Mouse (Mus musculus) fat pad, adult 2 months (tissue): ENCODE data around the gene Coq8a.

Experiments used
- DNase-seq: peaks from one replicate; pipeline ENCODE4 v3.0.0-alpha.2; 2011; ENCODE audit warnings: low read depth, low spot score; ENCODE audit errors: extremely low read depth

Gene Coq8a

DNA sequence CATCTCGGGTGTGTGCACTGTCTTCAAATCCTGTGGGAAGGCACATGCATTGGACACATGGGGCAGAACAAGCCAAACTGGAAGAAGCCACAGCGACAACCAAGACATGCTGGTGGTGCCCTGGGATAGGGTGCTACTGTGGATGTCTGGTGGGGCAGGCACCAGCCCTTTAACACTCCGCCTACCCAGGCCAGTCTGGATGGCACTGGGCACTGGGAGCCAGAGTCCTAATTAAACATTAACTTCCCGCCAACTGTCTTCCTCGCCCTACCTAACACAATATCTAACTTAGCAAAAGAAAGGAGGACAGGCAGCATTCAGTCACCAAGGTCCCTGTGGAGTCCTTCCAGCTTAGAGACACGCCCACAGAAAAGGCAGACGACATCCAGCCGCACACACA lies 23.8 kb downstream of the Coq8a start:
- DNase-seq, result no peak

DNA sequence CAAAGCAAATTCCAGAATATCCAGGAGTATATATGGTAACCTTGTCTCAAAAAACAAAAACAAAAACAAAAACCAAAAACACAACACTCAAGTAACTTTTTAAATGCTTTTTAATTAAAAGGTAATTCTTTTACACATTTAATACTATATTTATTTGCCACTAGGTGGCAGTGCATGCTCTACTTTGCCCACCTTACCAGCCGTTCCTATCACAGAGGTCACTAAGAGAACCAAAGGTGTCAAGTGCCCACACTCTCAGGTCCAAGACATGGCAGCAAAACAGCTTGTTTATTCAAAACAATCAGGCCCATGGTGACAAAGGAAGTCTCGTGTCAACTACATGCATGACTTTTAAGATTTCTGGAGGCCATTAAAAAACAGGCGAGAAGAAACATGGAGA lies 24.2 kb downstream of the Coq8a start:
- no peak for DNase-seq

DNA sequence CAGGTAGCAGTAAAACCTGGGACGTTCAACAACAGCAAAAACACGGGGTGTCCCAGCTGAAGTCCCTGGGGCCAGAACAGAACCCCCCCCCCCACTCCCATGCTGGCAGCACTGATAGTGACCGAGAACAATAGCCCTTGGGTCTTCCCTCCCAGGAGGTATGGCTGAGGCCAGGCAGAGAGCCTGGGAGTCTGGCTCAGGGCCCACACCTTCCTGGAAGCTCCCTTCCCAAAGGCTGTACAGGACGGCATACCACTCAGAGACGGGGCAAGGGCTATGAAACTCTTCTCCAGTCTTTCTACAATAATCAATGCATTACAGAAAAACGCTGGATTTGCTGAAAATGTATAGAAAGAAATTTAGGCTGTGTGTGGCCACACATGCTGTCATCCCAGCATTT lies 24.7 kb downstream of the Coq8a start:
- no peak for DNase-seq

DNA sequence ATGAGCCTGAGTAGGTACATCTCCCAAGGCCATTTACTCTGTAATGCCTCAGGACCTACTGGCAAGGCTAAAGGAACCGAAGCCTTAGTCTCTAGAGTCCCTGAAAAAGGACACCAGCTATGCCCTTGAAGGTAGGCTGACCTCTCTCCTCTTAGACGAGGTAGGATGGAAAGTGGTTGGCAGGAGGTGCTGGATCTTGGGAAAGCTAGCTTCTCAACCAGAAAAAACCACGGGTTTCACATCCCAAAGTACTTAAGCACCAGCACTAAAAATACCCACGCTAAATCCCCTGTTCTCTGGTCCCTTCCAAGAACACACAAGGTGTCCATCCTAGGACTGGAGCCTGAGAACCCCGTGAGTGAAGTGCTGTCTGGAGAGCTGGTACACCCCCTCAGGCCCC lies 26.4 kb downstream of the Coq8a start:
- DNase-seq, result no peak

DNA sequence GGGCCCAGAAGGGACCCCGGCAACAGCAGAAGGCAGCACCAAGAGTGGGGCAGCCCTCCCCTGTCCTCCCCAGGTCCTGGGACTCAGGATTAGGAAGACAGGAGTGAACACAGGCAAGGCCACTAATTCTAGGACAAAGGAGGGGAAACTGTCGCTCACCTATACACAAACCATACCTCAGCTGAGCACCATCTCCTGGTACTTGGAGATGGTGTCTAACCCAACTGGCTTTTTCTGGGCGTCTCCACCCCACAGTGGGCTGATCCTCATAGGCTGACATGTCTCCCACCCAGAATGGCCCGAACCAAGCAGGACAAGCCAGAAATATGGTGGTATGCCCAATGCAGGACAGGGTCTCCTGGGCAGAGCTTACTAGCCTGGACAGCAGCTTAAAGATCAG lies 26.8 kb downstream of the Coq8a start:
- DNase-seq, result no peak

DNA sequence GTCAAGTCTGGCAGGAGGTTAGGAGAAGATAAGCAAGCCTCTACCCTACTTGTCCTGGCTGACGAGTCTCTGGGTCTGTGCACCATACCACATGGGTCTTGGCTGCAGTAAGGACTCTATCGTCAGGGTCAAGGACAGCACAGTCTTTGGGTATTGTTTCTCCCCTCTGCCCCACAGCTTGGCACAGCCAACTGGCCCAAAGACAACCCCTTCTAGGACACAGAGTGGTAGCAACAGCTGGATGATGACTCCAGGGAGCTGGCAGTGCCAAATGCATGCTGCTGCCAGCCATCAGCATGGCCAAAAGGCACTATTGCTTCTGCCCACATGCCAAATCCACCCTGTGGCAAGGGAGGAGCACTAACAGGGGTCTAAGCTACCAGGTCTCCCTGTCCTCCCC lies 27.5 kb downstream of the Coq8a start:
- no peak for DNase-seq

DNA sequence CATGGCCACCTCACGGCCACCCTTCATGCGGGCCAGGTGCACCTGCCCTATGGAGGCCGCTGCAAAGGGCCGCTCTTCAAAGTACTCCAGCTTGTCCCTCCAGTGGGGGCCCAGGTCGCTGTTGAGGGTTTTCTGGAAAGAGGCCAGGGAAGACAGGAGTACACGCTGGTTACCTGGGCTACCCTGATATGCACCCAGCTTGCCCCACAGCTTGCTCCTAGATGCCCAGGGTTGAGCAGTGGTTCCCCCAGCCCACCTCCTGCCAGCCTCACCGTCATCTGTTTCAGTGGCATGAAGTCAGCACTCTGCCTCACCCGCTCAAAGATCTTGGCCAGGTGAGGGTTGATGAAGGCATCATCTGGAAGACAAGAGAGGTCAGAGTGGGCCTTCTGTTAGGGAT lies 29.3 kb downstream of the Coq8a start:
- DNase-seq, result no peak

DNA sequence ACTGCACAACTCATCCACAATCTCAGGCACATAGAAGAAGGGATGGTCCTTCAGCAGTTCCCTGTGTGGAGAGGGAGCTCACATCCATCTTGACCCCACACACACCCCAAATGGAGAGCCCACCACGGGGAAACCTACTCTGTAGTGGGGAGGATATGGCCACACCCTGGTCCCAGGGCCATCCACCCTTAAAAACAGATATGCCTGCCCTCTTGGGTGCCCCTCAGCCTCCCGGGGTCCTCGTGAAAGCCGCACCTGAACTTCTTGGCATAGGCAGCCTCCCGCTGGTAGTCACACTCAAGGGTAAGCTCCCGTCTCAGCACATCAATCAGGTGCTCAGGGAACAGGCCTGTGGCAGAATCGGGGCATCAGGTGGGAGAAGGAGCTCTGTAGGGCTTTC lies 30.2 kb downstream of the Coq8a start:
- DNase-seq, result no peak

DNA sequence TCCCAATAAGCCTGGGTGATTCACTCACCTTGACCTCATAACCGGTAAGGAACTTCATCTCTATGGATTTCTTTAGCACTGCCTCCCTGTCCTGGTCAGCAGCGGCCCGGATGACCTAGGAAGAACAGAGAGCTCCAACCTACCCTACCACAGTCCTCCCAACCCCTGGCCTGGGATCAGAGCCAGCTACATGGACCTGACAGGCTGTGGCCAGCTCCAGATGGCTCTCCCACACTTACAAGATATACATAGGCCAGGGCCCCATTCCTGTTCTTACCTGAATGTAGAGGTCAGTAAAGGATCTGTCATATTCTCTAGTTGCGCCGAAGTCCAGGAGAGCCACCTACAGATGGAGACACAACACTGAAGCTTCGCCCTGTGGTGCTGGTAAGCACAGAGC lies 31.1 kb downstream of the Coq8a start:
- no peak for DNase-seq

DNA sequence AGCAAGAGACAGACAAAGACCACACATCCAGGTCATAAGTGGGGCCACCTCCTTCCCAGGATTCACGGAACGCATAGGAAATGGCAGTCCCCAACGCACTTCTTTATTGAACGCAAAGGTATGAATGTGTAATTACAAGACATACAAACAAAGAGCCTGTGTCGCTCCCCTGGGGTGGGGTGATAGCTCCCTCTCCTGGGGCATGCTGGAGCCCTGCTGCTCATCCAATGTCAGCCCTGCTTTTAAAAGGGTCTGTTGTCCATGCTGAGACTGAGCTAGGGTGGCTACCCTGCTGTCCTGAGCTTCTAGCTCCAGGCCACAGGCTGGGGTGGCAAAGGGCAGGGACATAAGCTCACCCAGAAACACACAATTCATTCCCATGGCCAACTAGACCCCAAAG lies 32.9 kb downstream of the Coq8a start:
- DNase-seq, result no peak

DNA sequence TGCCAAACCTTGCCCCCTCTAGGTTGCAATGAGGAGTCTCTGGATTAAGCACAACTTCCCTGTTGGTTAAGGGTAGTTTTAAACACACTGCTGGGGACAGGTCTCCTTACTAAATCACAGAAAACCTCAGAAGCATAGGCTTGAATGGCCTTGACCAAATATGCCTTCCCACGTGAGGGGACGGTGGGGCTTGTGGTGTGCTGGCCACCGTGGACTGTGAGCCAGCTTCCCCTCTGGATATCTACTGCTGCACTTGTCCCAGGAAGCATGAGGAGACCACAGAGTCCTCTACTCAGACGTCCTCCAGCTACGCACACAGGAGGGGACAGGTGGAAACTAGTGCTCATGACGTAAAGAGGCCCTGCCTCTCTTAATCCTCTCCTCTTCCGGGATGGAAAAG lies 36.4 kb downstream of the Coq8a start:
- DNase-seq, result no peak

DNA sequence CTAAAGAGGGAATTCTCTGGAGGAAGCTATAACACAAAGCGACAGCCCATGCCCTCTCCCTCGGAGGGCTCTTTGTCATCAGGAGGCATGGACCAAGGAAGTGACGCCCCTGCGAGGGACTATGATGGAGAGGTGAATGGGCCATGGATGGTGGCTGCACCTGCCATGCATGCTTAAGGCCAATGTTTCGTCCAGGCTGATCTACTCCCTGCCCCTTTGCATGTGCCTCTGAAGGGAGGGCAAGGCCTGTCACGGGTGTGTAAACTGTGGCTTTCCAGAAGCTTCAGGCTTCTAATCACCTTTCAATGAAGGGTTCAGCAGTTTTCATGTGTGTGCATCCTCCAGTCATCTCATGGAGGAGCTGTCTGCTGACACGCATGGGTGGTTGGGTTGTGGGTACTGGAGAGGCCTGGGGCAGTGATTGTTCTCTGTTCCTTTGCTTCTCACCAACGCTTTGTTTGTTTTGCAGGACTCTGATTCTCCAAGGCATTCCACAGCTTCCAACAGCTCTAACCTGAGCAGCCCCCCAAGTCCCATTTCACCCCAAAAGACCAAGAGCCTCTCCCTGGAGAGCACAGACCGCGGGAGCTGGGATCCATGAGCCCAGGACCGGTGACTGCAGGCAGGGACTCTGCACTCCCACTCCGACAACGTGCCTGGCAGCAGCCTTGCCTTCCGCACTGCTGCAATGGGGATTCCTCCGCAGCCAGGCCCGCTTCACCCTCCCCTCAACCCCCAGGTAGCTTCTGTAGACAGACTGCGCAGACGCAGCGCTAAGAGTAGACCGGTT lies 37.6 kb downstream of the Coq8a start:
- DNase-seq, result no peak

DNA sequence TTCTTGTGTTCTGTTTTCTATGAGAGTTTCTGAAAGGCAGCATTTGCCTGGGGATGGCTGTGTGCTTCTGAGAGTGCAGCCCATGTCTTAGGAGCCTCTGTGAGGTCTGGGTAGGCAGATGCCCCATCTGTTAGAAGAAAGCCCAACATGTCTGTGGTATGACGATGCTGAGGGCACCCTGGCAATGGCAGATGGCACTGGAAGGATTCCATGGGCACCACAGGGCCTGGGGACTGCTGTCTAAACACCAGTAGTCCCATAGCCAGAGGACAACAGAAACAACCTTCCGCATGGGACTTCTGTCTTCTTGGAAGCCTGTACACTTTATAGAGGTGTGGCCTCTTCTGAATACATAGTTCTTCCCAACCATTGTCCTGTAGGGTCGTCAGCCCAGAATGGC lies 38.2 kb downstream of the Coq8a start:
- DNase-seq, result no peak

DNA sequence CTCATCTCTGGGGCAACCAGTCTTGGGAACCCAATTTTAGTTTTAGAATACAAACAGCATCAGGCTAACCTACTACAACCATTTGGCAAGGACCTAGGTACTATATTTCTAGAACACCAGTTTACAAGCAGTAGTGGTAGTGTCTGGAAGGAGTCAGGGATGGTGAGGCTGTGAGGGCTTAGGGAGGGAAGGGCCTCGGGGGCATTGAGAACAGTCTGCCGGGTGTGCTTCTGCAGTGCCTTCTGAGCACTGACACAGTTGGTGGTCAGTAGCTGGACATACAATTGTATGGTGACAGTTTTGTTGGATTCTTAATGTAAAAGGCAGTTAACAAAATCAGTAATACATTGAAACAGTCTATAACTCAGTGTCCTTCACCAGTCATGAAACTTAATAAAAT lies 38.9 kb downstream of the Coq8a start:
- no peak for DNase-seq

DNA sequence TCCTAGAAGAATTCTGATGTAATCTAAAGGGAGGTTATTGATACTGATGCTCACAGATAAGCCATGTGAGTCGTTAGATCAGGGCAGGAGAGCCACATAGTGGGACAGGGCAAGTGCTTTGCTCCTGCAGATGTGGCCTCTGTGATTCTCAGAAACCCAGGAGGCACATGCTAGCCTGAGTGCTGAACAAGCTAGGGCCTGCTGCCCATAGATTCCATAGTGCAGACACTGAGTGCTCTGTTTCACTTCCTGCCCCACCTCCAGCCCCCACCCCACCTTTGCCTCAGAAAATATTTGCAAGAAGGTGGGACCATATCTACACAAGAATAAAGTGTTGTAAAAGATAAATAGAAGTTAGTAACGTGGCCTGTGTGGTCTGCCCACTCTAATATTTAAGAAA lies 40.8 kb downstream of the Coq8a start:
- no peak for DNase-seq

DNA sequence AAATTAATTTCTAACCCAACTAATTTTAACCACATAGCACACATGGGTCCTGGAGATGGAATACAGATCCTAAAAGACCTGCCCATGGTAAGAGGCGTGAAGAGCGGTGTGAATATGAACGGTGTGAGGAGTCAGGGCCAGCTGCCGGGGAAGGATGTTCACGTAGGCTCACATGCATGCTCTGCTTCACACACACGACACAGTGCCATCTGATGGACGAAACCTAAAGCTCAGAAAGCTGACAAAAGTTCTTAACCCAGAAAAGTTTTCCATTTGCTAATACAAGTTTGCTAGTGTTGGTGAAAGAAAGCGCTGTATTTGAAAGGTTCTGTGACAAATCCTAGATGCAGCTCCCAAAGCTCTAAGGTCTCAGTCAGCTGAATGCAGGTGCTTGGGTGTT lies 48.2 kb downstream of the Coq8a start:
- DNase-seq, result no peak

DNA sequence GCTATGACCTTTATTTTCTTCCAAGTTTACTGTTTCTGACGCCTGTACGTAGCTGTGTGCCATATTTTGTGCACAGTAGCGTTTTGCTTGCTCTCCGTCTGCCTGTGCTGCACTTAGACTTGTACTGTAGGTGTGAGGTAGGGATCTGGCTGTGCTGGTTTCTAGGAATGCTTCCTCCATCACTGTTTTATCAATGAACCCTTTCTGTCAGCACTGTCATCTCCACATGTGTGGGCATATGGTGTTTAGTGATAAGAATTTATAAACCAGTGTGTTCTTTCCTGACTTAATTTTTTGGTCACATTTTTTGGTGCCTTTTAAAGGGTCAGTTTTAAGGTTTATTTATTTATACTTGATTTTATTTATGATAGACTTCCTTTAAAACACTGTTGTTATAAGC lies 50.8 kb downstream of the Coq8a start:
- DNase-seq, result no peak

DNA sequence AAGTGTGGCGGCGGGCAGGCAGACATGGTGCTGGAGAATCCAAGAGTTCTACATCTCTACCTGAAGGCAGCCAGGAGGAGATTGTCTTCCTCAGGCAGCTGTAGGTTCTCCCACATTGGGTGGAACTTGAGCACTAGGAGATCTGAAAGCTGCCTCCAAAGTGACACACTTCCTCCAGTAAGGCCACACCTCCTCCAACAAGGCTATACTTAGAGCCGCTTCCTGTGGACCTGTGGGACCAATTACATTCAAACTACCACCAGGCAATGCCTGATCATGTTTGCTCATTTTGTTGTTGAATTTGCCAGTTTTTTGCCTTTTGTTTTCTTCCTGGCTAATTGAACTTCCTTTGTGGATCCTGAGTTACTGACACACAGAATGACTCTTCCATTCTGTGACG lies 51.4 kb downstream of the Coq8a start:
- DNase-seq, result no peak

DNA sequence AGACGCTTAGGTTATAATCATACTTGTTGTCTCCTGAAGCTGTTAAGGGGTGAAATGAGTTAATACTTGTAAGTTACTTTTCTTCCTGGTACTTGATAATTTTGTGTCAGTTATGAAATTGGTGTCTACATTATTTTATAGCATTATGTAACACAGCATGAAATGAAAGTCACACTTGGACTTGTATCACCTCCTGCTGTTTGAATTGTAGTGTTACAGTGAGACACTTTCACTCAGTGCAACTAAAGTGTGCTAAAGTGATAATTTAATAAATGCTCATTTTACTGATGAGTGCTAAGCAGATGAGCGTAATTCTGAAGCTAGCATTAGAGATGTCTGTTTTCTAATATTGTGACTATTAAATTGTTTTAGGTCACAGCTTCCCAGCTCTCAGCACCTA lies 58.4 kb downstream of the Coq8a start:
- no peak for DNase-seq

DNA sequence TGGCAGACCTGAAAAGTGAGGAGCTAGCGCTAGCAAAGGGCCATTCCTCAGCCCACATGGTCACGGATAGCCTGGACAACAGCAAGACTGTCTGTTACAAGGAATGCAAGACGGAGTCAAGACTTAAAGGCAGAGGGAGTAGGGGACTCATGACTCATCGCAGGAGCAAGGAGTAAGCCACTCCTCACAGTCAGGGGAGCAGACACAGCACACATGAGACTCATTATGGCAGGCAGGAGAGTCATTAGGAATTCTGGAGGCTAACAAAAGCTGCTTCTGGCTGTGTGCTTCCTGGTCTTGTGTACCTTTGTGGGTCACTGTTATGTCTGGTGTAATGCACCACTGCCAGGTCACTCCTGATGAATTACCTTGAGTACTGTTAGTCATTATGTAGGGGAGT lies 60.2 kb downstream of the Coq8a start:
- no peak for DNase-seq

DNA sequence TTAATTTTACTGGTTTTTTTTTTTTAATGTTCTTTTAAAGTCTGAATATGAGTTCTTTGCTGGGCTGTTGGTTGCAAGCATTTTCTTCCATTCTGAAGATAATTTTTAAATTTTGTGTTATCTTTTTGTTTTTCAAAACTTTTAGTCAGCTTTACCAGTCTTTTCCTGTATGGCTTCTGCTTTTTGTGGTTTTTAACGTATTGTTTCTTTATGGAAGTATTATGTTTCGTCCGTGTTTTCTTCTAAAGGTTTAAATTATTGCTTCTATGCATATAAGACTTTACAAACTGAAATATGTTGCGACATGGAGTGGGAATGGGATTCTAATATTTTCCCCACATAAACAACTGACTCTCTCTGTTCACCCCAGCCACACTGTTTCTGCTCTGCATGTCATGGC lies 67.2 kb downstream of the Coq8a start:
- no peak for DNase-seq

DNA sequence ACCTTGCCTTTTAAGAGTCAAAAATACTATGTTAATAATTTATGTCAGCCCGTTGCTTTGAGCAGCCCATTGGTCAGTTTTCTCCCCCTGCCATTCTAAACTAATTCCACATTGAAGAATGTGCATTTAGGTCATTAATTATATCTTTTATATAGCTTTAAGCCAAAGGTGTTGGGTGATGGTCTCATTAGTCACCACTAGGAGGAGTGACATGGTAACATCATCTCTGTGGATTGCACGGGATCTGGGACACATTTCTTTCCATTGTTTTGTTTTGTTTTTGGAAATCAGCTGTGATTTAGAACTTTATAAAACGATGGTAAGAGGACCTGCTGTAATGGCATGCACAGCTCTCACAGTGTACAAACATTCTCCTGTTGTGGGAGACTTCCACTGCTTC lies 68.0 kb downstream of the Coq8a start:
- no peak for DNase-seq

DNA sequence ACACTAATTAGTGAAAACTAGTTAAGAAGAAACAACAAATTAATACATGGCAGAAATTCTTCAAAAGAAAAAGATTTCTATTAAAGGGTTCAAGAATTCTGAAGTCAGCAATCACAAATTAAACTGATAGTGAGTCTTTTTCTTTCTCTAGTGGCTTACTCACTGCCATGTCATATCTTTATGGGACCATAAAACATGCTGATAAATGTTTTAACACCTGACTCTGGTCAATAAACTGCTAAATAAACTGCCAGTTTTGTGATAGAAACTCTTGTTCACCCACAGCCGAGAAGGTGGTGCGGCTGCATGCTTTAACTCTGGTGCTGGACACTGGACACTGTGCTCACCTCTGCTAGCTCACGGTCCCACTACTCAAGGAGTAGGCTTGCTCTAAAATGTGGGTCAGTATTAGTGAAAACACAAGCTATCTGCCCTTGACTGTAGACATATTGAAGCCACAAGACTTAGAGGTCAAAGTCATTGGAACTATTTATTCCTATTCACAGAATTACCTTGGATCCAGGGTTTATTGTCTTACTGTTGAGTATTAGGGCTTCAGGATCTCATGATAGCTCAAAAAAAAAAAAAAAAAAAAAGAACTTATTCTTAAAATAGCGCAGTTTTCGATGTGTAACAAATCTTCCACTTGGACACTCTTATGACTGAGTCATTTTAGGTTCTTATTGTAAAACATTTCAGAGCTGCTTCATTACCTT lies 71.2 kb downstream of the Coq8a start:
- no peak for DNase-seq
